Mouse (Mus musculus) gastrocnemius, postnatal 4 days (tissue): Measurements from ENCODE around the gene Pygm. TPM values are rescaled to one million over a fixed set of nuclear protein-coding genes. Genes with fewer than 3 reads are reported as not detected.

Experiments
- DNase-seq, 2 experiments: peaks; one replicate each; pipeline ENCODE4 v3.0.0; 2021 to 2022; ENCODE audit warnings: low spot score in 2 of 2, mixed read lengths in 2 of 2
- long read RNA-seq, 2 experiments: library from polyadenylated mRNA; stranded (forward); transcript quantifications; one replicate each; pipeline ENCODE4 v2.0.0; 2021
- total RNA-seq, 2 experiments: library from RNA; stranded (reverse); gene quantifications; 2 replicates each; pipeline ENCODE4 v1.2.3; 2021

The Pygm gene
- total RNA-seq: 1,000 to 10,000 TPM; 2,079 to 2,155 TPM
- long read RNA-seq, experiment 1, transcript Pygm-201 (20 exons, 2,874 nt): major isoform, 509 of 830 reads
- long read RNA-seq, experiment 1, transcript Pygm-203 (3 exons, 532 nt): minor isoform, 9 of 830 reads
- long read RNA-seq, experiment 1, partial matches to known transcripts: 293 of 830 reads
- long read RNA-seq, experiment 1, other reads (novel, unspliced or antisense): 19 of 830 reads
- long read RNA-seq, experiment 2, transcript Pygm-201 (20 exons, 2,874 nt): major isoform, 711 of 1,101 reads
- long read RNA-seq, experiment 2, transcript Pygm-203 (3 exons, 532 nt): minor isoform, 6 of 1,101 reads
- long read RNA-seq, experiment 2, partial matches to known transcripts: 351 of 1,101 reads
- long read RNA-seq, experiment 2, other reads (novel, unspliced or antisense): 33 of 1,101 reads

DNA sequence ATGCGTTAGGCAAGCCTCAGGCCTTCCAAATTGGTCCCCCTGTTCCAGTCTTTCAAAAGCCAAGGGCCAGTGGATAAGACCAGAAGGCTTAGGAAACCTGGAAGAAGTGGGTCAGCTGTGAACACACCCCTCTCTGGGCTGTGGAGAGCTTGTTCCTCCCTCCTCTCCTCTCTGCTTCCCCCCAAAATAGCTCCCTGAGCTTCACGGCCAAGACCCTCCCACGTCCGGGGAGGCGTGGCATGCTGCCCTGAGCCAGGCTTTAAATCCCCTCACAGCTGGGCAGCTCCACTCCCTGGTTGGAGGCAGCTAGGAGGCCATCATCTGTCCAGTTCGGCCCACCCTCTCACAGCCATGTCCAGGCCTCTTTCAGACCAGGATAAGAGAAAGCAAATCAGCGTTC lies at the start of gene Pygm:
Gene Pygm (plus strand): TSS at position 272 of the 400 bp plus-strand sequence.
- DNase-seq: peak; percentile 66 to 82

DNA sequence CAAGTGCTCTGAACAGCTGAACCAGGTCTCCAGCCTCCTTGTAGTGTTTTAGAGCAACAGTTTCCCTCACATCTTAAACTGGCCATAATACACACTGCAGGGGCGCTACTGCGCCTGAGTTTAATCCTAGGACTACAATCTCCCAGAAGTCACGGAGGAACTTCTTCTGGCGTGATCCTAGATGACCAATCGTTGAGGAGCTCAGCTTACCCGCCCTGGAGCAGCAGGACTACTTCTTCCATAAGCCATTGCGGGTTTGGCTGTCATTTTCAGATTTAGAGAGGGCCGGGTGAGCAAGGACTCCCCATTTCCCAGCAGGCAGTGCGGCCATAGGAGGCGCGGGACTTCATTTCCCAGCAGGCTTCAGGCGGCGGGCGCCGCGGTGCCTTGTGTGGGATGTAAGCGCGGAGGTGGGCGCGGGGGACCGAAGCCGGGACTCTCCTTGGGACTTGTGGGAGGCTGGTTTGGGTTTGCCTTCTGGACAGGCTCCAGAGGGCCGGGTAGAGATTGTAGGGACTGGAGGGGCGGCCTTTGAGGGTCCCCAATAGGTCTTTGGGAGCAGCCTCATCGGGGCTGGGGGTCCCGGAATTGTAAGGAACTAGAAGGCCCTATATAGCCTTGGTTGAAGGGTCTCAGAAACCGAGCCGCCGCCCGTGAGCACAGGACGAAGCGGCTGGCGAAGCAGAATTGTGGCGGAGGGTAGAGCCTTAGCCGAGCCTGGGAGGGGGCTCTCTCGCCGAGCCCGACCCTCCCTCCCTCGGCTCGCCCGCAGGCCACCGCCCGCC lies 49.3 kb upstream of the Pygm start, which contains the start of gene Men1:
Gene Men1 (plus strand): TSS at position 307 of the 785 bp plus-strand sequence.
- DNase-seq: peak; percentile 84 to 90

DNA sequence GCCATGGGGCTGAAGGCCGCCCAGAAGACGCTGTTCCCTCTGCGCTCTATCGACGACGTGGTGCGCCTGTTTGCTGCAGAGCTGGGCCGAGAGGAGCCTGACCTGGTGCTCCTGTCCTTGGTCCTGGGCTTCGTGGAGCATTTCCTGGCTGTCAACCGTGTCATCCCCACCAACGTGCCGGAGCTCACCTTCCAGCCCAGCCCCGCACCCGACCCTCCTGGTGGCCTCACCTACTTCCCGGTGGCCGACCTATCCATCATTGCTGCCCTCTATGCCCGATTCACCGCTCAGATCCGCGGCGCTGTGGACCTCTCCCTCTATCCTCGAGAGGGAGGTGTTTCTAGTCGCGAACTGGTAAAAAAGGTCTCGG lies 48.8 kb upstream of the Pygm start:
- no peak for DNase-seq

DNA sequence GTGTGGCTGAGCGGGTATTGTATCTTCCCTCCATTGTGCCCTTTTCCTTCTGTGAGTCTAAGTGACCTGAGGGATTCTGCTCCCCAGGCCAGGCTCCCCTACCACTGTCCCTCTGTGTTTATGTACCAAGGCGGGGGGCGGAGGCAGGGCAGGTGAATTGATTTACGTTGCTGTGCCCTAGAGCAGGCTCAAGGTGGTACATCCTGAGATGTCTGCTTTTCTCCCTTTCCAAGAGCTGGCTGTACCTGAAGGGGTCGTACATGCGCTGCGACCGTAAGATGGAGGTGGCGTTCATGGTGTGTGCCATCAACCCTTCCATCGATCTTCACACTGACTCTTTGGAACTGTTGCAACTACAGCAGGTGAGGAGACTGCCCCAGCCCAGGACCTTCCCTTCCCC lies 47.3 kb upstream of the Pygm start:
- no peak for DNase-seq

DNA sequence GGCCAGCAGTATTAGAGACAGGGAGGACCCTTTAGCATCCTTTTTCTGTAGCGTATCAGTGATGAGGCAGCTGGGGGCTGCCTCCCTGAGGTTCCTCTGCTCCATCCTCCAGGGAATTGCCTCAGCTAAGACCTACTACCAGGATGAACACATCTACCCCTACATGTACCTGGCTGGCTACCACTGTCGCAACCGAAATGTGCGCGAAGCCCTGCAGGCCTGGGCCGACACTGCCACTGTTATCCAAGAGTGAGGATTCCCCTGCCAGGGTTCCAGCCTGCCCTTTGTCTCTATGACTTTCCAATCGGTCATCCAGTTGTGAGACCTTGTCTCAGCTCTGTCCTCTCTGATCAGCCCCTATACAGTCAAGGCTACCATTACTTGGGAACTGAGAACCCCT lies 46.0 kb upstream of the Pygm start:
- no peak for DNase-seq

DNA sequence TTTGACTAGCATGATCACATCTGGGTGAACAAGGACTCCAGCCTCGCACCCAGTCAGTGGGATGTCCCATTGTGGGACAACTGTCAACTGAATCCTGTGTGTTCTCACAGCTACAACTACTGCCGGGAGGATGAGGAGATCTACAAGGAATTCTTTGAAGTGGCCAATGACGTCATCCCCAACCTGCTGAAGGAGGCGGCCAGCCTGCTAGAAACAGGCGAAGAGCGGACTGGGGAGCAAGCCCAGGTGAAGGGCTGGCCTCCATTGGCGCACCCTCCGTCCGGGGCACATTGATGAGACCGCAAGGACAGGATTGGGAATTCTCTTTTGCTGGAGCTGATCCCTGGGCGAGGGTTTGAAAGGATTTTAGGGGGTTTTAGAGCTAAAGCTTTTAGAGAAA lies 45.5 kb upstream of the Pygm start:
- no peak for DNase-seq

DNA sequence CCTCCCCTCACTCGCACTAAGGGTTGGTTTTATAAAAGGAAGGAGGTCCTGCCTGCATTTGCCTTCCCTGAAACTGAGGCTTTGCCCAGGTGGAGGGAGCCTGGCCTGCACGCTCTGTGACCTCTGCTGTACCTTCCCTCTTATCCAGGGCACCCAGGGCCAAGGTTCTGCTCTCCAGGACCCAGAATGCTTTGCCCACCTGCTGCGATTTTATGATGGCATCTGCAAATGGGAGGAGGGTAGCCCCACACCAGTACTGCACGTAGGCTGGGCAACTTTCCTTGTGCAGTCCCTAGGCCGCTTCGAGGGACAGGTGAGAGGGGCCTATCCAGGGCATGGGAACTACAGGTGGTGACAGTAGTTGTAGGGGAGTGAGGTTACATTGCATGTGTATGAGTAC lies 45.0 kb upstream of the Pygm start:
- no peak for DNase-seq

DNA sequence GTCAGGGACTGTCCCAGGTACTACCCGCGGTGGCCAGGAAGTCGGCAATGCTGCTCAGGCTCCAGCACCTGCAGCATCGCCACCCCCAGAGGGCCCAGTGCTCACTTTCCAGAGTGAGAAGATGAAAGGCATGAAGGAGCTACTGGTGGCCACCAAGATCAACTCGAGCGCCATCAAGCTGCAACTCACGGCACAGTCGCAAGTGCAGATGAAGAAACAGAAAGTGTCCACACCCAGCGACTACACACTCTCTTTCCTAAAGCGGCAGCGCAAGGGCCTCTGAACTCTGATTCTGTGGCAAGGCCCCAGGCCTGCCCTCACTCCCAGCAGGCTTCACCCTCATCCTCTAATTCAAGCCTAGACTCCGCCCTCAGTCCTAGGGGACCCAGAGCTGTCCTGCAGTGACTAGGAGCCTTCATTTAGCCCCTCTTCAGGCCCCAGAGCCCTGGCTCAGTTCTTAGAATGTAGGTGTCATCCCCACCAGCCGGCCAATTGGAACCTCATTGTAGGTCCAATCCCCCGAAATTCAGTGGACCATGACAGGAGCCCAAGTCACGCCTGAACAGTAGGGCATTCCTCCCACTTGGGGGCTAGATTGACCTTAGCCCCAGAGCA lies 44.2 kb upstream of the Pygm start:
- no peak for DNase-seq

DNA sequence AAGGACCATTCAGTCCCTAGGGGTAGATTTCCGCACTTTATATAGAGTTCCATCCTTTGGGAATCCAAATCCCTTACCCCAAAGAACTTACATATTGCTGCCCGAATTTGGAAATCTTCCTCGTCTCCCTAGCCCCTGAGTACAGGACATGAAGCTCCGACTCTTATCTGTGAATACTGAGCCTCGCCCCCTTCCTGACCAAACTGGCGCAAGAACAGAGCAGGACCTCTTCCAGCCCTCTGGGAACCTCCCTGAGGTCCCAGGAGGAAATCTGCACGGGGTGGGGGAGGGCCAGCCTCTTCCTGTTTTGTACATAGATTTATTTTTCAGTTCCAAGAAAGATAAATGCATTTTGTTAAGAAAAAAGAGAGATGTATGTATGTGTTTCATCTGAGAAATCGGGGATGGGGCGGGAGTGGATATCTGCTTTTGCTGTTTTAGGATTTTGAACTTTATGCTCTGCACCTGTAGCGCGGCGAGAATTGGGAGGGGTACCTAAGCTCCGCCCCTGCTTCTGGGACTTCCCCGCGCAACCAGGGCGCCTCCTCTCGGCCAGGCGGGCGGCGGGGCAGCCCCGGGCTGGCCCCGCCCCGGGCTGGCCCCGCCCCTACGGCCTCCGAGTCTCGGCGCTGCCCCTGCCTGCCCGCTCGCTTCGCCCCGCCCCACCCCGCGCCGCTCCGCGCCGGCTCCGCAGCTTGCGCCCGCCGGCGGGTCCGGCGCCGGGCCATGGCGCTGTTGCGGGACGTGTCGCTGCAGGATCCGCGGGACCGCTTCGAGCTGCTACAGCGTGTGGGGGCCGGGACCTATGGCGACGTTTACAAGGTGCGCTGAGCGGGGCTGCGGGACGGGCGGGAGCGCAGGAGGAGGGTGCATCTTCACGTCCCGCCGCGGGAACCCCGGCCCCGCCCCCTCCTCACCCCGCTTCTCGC lies 43.4 kb upstream of the Pygm start, which contains the start of gene Map4k2:
Gene Map4k2 (plus strand): TSS at position 612 of the 929 bp plus-strand sequence.
- peak; percentile 56 to 85 for DNase-seq

DNA sequence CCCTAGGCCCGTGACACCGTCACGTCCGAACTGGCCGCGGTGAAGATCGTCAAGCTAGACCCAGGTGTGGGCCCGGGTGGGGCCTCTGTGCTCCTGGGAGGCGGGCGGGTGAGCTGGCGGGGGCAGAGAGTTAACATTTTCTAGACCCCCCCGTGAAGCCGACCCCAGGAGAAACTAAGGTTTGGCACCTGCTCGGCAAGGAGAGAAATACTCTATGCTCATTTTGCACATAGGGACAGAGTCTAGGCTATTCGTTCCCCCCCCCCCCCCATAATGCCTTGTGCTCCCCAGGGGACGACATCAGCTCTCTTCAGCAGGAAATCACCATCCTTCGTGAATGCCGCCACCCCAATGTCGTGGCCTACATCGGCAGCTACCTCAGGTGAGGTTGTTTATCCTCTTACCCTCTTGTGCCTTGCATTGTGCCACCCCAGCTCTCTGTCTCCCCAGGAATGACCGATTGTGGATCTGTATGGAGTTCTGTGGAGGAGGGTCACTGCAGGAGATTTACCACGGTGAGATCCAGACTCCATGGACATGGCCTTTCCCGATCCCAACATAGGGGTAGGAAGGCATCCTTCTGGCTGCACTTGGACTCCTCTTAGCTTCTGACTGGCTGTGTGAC lies 42.6 kb upstream of the Pygm start:
- DNase-seq: no peak

DNA sequence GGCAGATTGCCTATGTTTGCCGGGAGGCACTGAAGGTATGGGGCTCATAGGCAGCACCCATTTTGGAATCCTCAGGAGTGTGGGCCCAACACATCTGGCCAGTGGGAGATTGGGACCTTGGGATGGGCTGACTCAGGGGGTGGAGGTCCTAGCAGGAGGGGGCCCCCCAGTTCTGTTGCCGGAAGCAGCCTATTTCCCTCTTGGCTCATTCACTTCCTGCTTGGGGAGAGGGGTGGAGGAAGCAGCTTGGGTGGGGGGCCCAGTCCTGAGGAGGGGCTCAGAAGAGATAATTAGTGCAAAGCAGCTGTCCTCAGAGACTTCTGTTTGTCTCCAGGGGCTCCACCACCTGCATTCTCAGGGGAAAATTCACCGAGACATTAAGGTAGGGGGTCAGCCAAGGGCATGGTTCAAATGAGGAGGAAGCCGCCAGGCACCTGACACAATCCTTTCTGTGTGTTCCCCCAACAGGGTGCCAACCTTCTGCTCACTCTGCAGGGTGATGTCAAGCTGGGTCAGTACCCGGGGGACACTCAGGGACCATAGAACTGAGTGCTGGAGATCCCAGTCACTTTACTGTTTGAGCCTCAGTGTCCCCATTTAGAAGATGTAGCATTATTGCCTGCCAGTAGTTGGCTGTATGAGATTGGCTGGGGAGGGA lies 41.8 kb upstream of the Pygm start:
- DNase-seq: peak in 1 of 2 experiments; percentile 8

DNA sequence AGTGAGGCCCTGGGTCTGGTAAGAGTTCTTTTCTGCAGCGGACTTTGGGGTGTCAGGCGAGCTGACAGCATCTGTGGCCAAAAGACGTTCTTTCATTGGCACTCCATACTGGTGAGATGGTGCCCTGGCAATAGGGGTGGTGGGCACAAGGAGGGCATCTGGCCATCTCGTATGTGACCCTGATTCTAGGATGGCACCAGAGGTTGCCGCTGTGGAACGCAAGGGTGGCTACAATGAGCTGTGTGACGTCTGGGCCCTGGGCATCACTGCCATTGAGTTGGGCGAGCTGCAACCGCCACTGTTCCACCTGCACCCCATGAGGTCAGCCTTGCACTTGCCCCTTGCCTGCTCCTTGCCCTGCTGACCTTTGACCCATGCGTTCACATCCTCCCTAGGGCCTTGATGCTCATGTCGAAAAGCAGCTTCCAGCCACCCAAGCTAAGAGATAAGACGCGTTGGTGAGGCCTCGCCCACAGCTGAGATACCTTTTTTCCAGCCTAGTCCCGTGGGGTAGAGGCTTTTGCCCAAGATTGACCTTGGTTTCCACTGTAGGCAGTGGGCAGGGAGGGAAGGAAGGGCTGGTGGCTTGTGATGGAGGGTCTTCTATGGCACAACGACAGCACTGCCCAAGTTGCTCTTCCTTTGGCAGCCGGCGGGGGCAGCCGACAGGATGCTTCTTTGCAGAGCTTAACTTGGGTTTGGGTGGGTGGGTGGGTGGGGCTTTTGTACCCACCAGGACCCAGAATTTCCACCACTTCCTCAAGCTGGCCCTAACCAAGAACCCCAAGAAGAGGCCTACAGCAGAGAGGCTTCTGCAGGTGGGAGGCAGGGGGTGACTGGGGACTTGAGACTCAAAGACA lies 40.9 kb upstream of the Pygm start:
- DNase-seq: peak in 1 of 2 experiments; percentile 7

DNA sequence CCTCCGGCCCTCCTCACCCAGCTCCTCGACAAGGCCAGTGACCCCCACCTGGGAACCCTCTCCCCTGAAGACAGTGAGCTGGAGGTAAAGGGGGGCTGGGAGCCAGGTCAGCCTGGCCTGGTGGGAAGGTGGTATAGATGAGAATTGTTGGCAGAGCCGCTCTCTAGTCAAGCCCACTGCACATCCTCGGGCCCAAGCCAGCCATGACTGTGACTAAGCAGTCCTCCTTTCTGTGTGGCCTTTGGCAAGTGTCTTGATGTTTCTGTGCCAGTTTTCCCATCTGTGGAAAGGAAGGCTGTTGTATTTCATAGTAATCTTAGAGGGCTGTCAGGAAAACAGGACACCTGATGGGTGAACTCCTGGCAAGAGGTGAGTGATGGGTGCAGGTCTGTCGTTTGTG lies 40.2 kb upstream of the Pygm start:
- DNase-seq: peak in 1 of 2 experiments; percentile 9

DNA sequence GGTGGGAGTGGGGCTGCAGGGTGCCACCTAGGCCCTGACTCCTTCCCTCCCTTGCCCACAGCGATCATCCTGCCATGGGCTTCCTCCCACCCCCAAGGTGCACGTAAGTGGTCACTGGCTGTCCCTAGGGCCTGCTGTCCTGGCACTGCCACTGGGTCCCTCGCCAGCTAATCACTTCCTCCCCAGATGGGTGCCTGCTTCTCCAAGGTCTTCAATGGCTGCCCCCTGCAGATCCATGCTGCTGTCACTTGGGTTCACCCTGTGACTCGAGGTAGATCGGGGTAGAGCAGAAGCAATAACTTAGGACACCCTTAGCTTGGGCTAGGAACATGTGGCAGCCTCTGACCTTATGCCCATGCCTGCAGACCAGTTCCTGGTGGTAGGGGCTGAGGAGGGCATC lies 38.2 kb upstream of the Pygm start:
- DNase-seq: no peak

DNA sequence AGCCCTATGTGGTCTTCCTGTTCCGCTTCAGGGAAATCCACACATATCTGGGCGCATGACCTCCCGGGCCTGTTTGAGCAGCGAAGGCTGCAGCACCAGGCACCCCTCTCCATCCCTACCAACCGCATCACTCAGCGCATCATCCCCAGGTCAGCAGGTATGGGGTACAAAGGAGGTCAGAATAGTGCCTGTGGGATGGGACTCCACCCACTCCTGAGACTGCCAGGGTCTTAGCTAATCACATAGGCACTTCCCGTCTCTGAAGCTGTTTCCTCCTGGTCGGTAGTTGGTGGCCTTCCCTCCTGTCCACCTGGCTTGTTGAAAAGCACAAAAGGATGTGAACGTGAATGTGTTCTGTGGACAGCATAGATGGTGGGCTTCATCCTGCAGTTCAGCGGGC lies 37.5 kb upstream of the Pygm start:
- no peak for DNase-seq

DNA sequence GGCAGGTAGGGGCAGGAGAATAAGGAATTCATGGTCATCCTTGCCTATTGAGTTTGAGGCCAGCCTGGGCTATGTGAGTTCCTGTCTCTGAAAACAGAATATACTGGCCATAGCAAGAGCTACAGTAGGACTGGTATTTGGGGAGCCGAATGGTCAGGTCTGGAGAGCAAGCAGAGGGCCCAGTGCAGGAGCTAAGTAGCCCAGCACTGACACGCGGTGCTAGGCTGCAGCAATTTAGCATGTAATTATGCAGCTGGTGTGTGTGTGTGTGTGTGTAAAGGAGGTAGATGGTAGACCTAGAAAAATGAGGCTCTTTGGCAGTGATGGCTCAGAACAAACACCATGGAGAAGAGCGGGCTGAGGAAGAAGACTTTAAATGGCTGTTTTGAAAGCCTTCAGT lies 36.6 kb upstream of the Pygm start:
- no peak for DNase-seq

DNA sequence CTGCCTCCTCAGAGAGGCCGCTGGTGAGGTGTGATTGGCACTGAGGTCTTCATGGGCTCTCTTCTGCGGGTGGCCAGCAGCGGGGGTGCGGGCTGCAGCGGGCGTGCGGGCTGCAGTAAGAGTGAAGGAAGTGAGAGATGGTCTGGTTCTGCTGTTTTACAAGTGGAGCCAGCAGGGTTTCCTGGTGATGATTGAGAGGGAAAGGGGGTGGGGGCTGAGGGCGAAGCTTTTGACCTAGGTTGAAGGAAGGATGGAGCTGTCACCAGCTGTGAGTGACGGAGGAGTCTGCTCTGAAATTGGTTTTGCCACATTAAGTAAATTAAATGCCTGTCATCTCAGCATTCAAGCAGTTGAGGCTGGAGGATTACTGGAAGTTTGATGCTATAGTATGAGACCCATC lies 35.5 kb upstream of the Pygm start:
- DNase-seq: no peak

DNA sequence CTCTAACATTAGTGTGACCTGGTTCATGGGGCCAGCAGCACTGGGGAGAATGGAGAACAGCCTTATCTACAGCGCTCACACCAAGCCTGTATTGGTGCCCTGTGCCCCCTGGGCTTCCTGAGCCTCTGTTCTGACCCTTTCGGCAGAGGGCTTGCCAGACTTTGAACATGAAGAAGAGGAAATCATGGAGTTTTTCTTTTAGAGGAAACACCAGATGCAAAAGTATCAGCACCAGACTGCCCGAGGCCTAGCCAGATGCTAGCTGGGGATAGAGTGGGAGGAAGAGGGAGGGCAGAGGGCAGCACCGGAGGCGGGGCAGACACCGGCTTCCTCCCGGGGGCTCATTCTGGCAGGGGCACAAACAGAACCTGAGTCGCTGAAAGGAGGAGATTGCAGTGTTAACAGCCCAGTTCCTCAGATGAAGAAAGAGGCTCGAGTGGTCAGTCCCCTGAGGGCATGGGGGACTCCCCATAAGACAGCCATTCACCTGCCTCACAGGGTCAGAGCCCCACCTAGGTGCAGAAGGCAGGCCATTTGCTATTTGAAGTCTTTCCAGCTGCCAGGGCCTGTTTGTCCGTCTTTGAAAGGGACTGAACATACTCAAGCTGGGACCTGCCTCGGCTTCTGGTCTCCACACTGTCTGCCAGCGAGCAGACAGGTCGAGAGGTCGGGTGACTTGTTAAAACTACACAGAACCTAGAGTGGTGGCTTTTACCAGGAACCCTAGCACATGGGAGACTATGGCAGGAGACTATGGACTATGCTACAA lies 34.8 kb upstream of the Pygm start:
- no peak for DNase-seq
